23 mouse cellular contexts compared by ENCODE assay signal in genomic region chr6:137190577-137190976, GRCm38 (mm10). TPM values are rescaled to one million over a fixed set of nuclear protein-coding genes. Genes with fewer than 3 reads are reported as not detected.
DNase-seq lines count a peak whose midpoint lies in the region; ATAC-seq and TF ChIP-seq lines count a peak whose summit lies in the region.
"Had no signal": no experiment of that assay in that cellular context is flagged by ENCODE, and none has a peak within 500 bp of the region (broad histone marks: within the 10 kb centered on the region; RNA-seq: fewer than 3 reads in every experiment).

No protein-coding gene starts in this region.

- H3K9me3 ChIP-seq in lung, embryonic 14.5 days (ENCODE audit: low read depth, low read length): no peaks in the 10 kb centered on the region
- no peaks in the 10 kb centered on the region for H3K9me3 ChIP-seq in lung, embryonic 16.5 days (ENCODE audit: control insufficient read depth, low read length)
- no peaks in the 10 kb centered on the region for H3K9me3 ChIP-seq in lung, postnatal 0 days (ENCODE audit: low read length)

- no peak; the same call in 1 of the 2 replicates for ATAC-seq in lung, embryonic 14.5 days (ENCODE audit: insufficient read depth)
- ATAC-seq in lung, embryonic 16.5 days (ENCODE audit: low read depth): peak; percentile 43; the same call in 1 of the 2 replicates
- ATAC-seq in lung, postnatal 0 days: 0 out of 2 replicates have a peak, but pooled peaks have one; percentile 12
- ATAC-seq: activated CD4-positive, CD25-positive, alpha-beta regulatory T cell, adult 4 months; CD4-positive, CD25-positive, alpha-beta regulatory T cell, adult 4 months; Patski had no signal

- H3K4me2 ChIP-seq in lung, embryonic 14.5 days: no peak overlapping the region
- H3K4me2 ChIP-seq in lung, embryonic 16.5 days (ENCODE audit: low read depth, low read length): no peak overlapping the region
- H3K4me2 ChIP-seq in lung, postnatal 0 days (replicated peaks; ENCODE audit: low read depth, low read length): no peak overlapping the region

- H3K36me3 ChIP-seq in lung, embryonic 14.5 days (ENCODE audit: insufficient read depth): no peaks in the 10 kb centered on the region
- H3K36me3 ChIP-seq in lung, embryonic 16.5 days (ENCODE audit: control insufficient read depth, insufficient read depth, low read length): no peaks in the 10 kb centered on the region
- H3K36me3 ChIP-seq in lung, postnatal 0 days (ENCODE audit: insufficient read depth, low read length): no peaks in the 10 kb centered on the region
- H3K36me3 ChIP-seq: G1E had no signal

- no peak for TF ChIP-seq CTCF in lung, embryonic 14.5 days (IDR thresholded peaks at IDR 0.05; ENCODE audit: low read depth)
- no peak for TF ChIP-seq CTCF in lung, postnatal 0 days (IDR thresholded peaks at IDR 0.05)

- H3K4me1 ChIP-seq in lung, embryonic 14.5 days (ENCODE audit: insufficient read depth): peaks cover 7% of the 10 kb centered on the region
- H3K4me1 ChIP-seq in lung, embryonic 16.5 days (replicated peaks; ENCODE audit: control insufficient read depth, insufficient read depth, low read length): peaks cover 2% of the 10 kb centered on the region
- H3K4me1 ChIP-seq in lung, postnatal 0 days (ENCODE audit: insufficient read depth, low read depth, low read length): no peaks in the 10 kb centered on the region

- intact Hi-C loops in heart, postnatal 25 days (cut with DNase I): no loop called here

- no peak overlapping the region for H3K4me3 ChIP-seq in lung, embryonic 14.5 days (ENCODE audit: low read depth, low read length)
- no peak overlapping the region for H3K4me3 ChIP-seq in lung, embryonic 16.5 days (ENCODE audit: low read length)
- H3K4me3 ChIP-seq in lung, postnatal 0 days (ENCODE audit: low read depth, low read length): no peak overlapping the region

- TF ChIP-seq EP300 in lung, postnatal 0 days (IDR thresholded peaks at IDR 0.05): no peak

- no peak overlapping the region; the same call in 1 of the 2 replicates for H3K27ac ChIP-seq in lung, embryonic 14.5 days (ENCODE audit: low read depth)
- H3K27ac ChIP-seq in lung, embryonic 16.5 days (ENCODE audit: low read length): no peak overlapping the region
- H3K27ac ChIP-seq in lung, postnatal 0 days (ENCODE audit: low read length): no peak overlapping the region

- no peak overlapping the region for H3K9ac ChIP-seq in lung, embryonic 14.5 days
- H3K9ac ChIP-seq in lung, embryonic 16.5 days (ENCODE audit: low read length): no peak overlapping the region
- no peak overlapping the region for H3K9ac ChIP-seq in lung, postnatal 0 days (replicated peaks; ENCODE audit: low read depth)

- DNase-seq in heart, adult 11 months: peak; percentile 54
- DNase-seq in heart, postnatal 25 days (ENCODE audit: low spot score): no peak
- DNase-seq in lung, embryonic 14.5 days: peak; percentile 56
- no peak for DNase-seq in lung, postnatal 14 days
- DNase-seq in lung, adult 18-20 months: no peak
- DNase-seq in lung, postnatal 0 days (ENCODE audit: low spot score): peak; percentile 18
- DNase-seq in lung, postnatal 36 days: no peak
- DNase-seq: adrenal gland, adult 2 months; adrenal gland, adult 8-10 months; adrenal gland, postnatal 10 days; adrenal gland, postnatal 14 days; adrenal gland, postnatal 25 days; adrenal gland, postnatal 36 days; B cell, adult 2 months; cerebellum, adult 11 months; cerebellum, adult 11-12 months had no signal

- WGBS in lung, embryonic 14.5 days: 47% methylated on average over 6 of the region's 6 CpGs
- 57% methylated on average over 6 of the region's 6 CpGs for WGBS in lung, embryonic 16.5 days
- WGBS in lung, postnatal 0 days: 50% methylated on average over 6 of the region's 6 CpGs

- no peaks in the 10 kb centered on the region for H3K27me3 ChIP-seq in lung, embryonic 14.5 days (ENCODE audit: insufficient read depth, low read length)
- no peaks in the 10 kb centered on the region for H3K27me3 ChIP-seq in lung, embryonic 16.5 days (ENCODE audit: control insufficient read depth, insufficient read depth, low read depth, low read length)
- no peaks in the 10 kb centered on the region for H3K27me3 ChIP-seq in lung, postnatal 0 days (replicated peaks; ENCODE audit: insufficient read depth, low read length)
- H3K27me3 ChIP-seq: CH12.LX had no signal

RNA-seq across cellular contexts. Expression of gene Rerg, which starts 20.3 kb away (rescaled TPM):
- 1 to 10 TPM; 3.5 to 4.8 TPM for total RNA-seq in heart, postnatal 25 days (2021)
- polyA plus RNA-seq in lung, embryonic 14.5 days (2014; fragmentation: Nextera tagmentation; extraction: Ambion mirVana): 21.3 and 22.0 TPM in 2 replicates
- polyA plus RNA-seq in lung, embryonic 16.5 days (2015; fragmentation: Nextera tagmentation; extraction: Ambion mirVana): 24.9 and 25.0 TPM in 2 replicates
- 33.4 and 42.9 TPM in 2 replicates for polyA plus RNA-seq in lung, postnatal 0 days (2015; fragmentation: Nextera tagmentation; extraction: Ambion mirVana)
- total RNA-seq: CH12.LX, MEL had no signal
- polyA plus RNA-seq: activated CD4-positive, CD25-positive, alpha-beta regulatory T cell, adult 4 months; CD4-positive, CD25-positive, alpha-beta regulatory T cell, adult 4 months; G1E had no signal

Comparison
In these comparisons a context has a peak if more than half of its experiments do, and no peak if none do; other contexts are left out.
1. DNase-seq: peak in heart, adult 11 months (single experiment), lung, embryonic 14.5 days (single experiment) and lung, postnatal 0 days (single experiment); none in heart, postnatal 25 days (single experiment), lung, postnatal 14 days (single experiment), lung, adult 18-20 months (0 of 2) and lung, postnatal 36 days (single experiment).